Mouse (Mus musculus) monocyte, adult 2 months (primary cell): ENCODE measurements around the gene Plekhg5.
"Not testable (repeated sequence)": the region's sequence is repeated elsewhere in the genome, so short reads cannot be mapped to it uniquely, and the experiment has no call there.

ENCODE experiments used
- DNase-seq, 2 experiments: peaks; one replicate each; pipeline ENCODE4 v3.0.0; 2022; ENCODE audit warnings: low spot score in 2 of 2, low read depth in 1 of 2

Gene Plekhg5

GRCm38 (mm10) chr4:152072121-152072601 lies at the start of gene Plekhg5:
Gene Plekhg5, plus strand, starts transcription at chr4:152072498.
- no peak for DNase-seq

DNA sequence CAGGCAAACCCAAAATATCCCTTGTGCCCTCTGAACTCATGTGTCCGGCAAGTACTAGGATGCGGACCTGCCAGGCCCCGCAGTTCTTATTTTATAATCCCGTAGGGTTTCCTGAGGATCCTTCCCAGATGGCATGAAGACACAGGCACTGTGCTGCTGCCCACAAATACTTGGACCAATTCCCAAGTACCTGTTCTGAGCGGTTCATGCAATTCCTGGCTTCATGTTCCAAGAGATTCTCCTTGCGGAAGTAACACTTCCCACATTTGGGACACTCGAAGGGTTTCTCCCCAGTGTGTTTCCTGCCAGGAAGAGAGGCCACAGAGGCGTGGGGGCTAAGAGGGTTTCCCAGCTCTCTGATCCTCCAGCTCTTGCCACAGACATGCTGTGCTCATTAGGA lies 49.8 kb upstream of the Plekhg5 start:
- DNase-seq: no peak

- no peak for DNase-seq
Observed at GRCm38 (mm10) chr4:152024525-152024924, 47.8 kb upstream of the Plekhg5 start.

GRCm38 (mm10) chr4:152026751-152027508 lies 45.4 kb upstream of the Plekhg5 start:
- DNase-seq: no peak

GRCm38 (mm10) chr4:152027524-152027923 lies 44.8 kb upstream of the Plekhg5 start, which contains the start of gene Zbtb48:
Gene Zbtb48, minus strand, starts transcription at chr4:152027671.
- peak; percentile 91 to 94 for DNase-seq

DNA sequence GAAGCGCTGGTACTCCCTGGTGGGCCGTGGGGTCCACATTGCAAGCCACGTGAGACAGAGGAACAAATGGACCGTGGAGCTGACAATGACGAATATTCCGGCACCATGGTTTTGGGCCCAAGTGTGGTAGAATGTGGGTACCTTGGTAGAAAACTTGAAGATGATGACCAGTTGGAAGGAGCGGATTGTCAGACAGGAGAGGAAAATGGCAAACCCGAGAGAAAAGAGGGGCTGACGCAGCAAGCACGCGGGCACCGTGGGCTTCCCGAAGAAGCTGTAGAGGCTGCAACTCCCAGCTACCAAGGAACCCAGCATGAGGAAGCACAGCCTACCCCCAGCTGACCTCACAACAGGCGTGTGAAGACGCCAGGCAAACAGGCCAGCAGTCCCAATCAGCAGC lies 43.8 kb upstream of the Plekhg5 start:
- DNase-seq: no peak

DNA sequence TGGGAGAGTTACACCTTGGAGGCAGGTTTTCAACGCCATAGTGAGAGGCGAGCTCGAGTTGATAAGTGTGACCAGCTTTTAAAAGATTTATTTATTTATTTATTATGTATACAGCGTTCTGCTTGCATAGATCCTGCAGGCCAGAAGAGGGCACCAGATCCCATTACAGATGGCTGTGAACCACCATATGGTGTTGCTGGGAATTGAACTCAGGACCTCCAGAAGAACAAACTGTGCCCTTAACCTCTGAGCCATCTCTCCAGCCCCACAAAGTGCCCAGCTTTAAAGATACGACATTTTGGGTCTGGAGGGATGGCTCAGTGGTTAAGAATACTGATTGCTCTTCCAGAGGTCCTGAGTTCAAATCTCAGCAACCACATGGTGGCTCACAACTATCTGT lies 43.2 kb upstream of the Plekhg5 start:
- DNase-seq: no peak

GRCm38 (mm10) chr4:152029997-152030396 lies 42.3 kb upstream of the Plekhg5 start:
- no peak for DNase-seq

DNA sequence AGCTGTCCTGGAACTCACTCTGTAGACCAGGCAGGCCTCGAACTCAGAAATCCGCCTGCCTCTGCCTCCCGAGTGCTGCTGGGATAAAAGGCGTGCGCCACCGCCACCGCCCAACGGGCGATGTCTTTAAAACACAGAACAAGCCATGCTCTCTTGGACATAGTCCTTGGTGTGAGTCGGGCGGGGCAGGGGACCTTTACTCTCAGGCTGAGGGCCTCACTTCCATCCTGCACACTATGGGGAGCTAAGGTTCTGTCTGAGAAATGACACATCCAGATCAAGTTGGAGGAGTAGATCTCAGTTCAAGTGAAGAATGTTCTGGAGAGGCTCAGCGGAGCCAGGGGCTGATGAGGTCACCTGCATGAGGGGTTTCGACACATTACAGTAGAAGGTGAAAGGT lies 39.4 kb upstream of the Plekhg5 start:
- DNase-seq: no peak

- DNase-seq: not testable (repeated sequence)
Observed at GRCm38 (mm10) chr4:152036464-152036863, 35.8 kb upstream of the Plekhg5 start.

- DNase-seq: no peak
Observed at GRCm38 (mm10) chr4:152038225-152038984, 33.9 kb upstream of the Plekhg5 start, which contains the start of gene Tas1r1. Gene Tas1r1, minus strand, starts transcription at chr4:152038568.

DNA sequence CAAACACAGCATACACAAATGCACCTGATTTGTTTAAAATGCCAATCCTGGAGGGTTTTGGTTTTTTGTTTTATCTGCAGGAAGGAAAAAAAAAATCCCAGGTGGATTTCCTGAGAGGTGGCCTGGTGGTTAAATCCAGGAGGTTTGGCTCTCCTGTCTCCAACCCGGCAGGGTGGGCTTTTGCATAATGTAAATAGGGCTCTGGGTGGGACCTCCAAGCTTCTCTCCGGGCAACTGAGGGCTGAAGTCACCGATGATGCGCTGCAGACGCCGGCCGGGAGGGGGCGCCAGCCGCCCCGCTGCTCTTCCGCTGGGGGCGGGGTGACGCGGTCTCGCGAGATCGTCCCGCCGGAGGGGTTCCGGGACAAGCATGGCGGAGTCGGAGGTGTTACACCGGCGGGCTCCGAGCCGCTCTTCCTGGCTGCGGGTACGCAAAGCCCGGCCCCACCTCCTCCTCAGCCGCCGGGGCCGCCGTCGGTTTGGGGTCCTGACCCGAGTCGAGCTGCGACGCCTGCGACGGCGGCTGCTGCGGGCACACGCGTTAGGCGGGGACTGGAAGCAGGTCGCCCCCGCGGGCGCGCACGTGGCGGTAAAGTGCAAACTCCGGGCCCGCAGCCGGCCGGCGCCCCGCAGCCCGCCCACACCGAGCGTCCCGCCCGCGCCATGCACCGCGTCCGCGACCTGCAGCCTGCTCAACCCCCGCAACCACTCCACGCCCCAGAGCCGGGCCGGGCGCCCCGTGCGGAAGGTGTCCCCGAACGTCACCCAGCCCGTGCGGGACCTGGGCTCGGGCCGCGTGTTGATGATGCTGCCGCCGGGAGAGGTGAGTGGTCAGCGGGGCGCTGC lies 33.1 kb upstream of the Plekhg5 start, which contains the start of gene Nol9:
Gene Nol9, plus strand, starts transcription at position 337 of the 846 bp plus-strand sequence.
- DNase-seq: peak; percentile 72 to 88

- no peak for DNase-seq
Observed at GRCm38 (mm10) chr4:152039831-152040310, 32.4 kb upstream of the Plekhg5 start.

GRCm38 (mm10) chr4:152041924-152042641 lies 30.2 kb upstream of the Plekhg5 start:
- no peak for DNase-seq

- no peak for DNase-seq
Observed at GRCm38 (mm10) chr4:152043171-152043570, 29.1 kb upstream of the Plekhg5 start.

DNA sequence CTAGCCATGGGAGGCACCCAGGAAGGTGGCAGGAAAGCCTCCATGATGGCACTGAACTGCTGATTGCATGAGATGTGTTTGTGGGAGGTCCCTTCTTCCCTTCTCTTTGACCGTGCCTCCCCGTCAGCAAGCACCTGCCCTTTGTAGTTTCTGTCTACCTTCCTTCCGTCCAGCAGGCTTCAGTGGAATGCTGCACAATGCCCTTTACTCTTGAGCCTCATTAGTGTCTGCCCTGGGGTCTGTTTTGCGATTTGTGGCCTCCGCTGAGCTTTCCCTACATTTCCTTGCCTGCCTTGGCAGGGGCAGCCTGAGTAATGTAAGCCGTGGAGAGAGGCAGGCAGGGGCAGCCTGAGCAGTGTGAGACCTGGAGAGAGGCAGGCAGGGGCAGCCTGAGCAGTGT lies 27.7 kb upstream of the Plekhg5 start:
- no peak for DNase-seq

DNA sequence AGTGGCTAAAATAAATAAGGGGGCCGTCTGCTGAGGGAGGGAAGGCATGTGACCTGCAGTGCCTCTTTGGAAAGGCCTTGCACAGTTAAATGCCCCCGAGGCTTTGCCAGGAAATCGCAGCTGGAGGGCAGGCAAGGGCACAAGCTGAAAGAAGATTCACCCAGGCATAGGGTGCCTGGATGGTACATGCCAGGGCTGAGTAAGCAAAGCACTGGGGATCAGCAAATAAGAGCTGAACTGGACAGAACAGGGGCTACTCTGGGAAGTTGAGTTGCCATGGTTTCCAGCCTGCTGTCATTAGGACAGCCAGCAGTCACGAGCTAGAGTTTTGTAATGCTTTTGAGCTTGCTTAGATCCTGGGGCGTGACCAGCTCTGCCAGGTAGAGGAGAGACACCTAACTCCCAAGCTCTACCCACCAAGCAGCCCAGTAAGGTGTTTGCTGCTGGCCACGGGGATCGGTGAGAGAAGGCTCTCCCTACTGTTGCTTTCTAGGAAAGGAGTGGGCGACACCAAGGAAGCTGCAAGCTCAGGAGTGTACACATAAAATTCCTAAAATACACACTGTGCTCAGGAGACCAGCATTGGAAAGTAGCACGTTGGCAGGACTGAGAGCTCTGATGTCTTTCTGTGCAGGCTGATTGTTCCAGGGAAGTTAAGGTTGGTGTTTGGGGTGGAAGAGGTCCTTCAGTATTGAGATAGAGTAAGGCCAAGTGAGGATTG lies 9.7 kb upstream of the Plekhg5 start:
- no peak for DNase-seq

- no peak for DNase-seq
Observed at GRCm38 (mm10) chr4:152067280-152067679, 5.0 kb upstream of the Plekhg5 start.

GRCm38 (mm10) chr4:152068166-152068724 lies 4.1 kb upstream of the Plekhg5 start:
- DNase-seq: no peak
